Mouse (Mus musculus) heart, postnatal 0 days (tissue): Measurements from ENCODE around the gene Elavl1. TPM values are rescaled to one million over a fixed set of nuclear protein-coding genes. Genes with fewer than 3 reads are reported as not detected.

Source experiments
- ATAC-seq: fragments of 200-750 bp; cut with Nextera tagmentation; 2 replicates; pipeline ENCODE4 v1.8.0; 2017; ENCODE audit warnings: low read depth, moderate number of reproducible peaks, moderate library complexity; ENCODE audit not compliant: insufficient read depth
- DNase-seq: peaks from one replicate; pipeline ENCODE4 v3.0.0-alpha.2; 2016; ENCODE audit warnings: low spot score
- H3K27ac ChIP-seq: fragments of 300-500 bp; sonication (generic); 2 replicates; pipeline ENCODE4 v1.5.1; 2014; ENCODE audit warnings: low read depth, mild to moderate bottlenecking
- H3K27me3 ChIP-seq: fragments of 300-500 bp; sonication (generic); 2 replicates; pipeline ENCODE4 v1.6.1; 2014; ENCODE audit warnings: low read length, mixed read lengths; ENCODE audit not compliant: control insufficient read depth, insufficient read depth
- H3K36me3 ChIP-seq: fragments of 300-500 bp; sonication (generic); replicated peaks from 2 replicates; pipeline ENCODE4 v1.6.1; 2014; ENCODE audit warnings: low read length, mixed read lengths; ENCODE audit not compliant: control insufficient read depth, insufficient read depth
- H3K4me1 ChIP-seq: fragments of 300-500 bp; sonication (generic); 2 replicates; pipeline ENCODE4 v1.6.1; 2014; ENCODE audit warnings: antibody characterized with exemption; ENCODE audit not compliant: control insufficient read depth, insufficient read depth
- H3K4me2 ChIP-seq: fragments of 300-500 bp; sonication (generic); 2 replicates; pipeline ENCODE4 v1.6.1; 2014; ENCODE audit warnings: low read depth, mild to moderate bottlenecking, low read length, moderate library complexity
- H3K4me3 ChIP-seq: fragments of 300-500 bp; sonication (generic); 2 replicates; pipeline ENCODE4 v1.5.1; 2014; ENCODE audit warnings: low read depth, low read length
- H3K9ac ChIP-seq: fragments of 300-500 bp; sonication (generic); replicated peaks from 2 replicates; pipeline ENCODE4 v1.6.1; 2014; ENCODE audit warnings: low read depth, low read length, mixed read lengths
- H3K9me3 ChIP-seq: fragments of 300-500 bp; sonication (generic); replicated peaks from 2 replicates; pipeline ENCODE4 v1.6.1; 2016; ENCODE audit warnings: low read length; ENCODE audit not compliant: control insufficient read depth
- CTCF ChIP-seq: IDR thresholded peaks from 2 replicates; pipeline ENCODE4 v1.5.1; 2016; ENCODE audit warnings: antibody characterized with exemption, control low read depth, low read depth
- EP300 ChIP-seq: IDR thresholded peaks from 2 replicates; pipeline ENCODE4 v1.6.1; 2016; ENCODE audit warnings: antibody characterized with exemption, low read depth
- WGBS: fragments of 180-500 bp; shearing (Covaris S2); extraction: QIAGEN DNeasy Blood & Tissue Kit; methylation state at CpG from one replicate; pipeline ENCODE4 v1.1.7; 2014; 5-methylcytosine and 5-hydroxymethylcytosine counted together
- polyA plus RNA-seq: library from polyadenylated mRNA; unstranded; fragments of >200 nt; fragmentation: Nextera tagmentation; extraction: Ambion mirVana; gene quantifications from 2 replicates; pipeline ENCODE4 v1.2.1, GENCODE M21; 2015
- total RNA-seq: library from RNA; depleted of rRNA; stranded (reverse); fragments of >200 nt; gene quantifications from 2 replicates; pipeline ENCODE4 v1.2.3, GENCODE M21; 2014; ENCODE audit warnings: low replicate concordance

Gene Elavl1
- total and polyA plus RNA-seq, 2 experiments from 2014 or later = 61.1 to 93.3 TPM

GRCm38 (mm10) chr8:4313254-4314124 is 11.7 kb downstream of the Elavl1 start:
- Histone ChIP-seq H3K36me3 (peaks cover 31% of the 10 kb centered on the region), H3K4me2 (no peak overlapping the region), H3K4me3 (no peak overlapping the region), H3K27me3 (no peaks in the 10 kb centered on the region), H3K27ac (peak overlapping the region; percentile 43; the same call in 1 of the 2 replicates), H3K9ac (no peak overlapping the region), H3K4me1 (peaks cover 10% of the 10 kb centered on the region), H3K9me3 (no peaks in the 10 kb centered on the region)
- no peak for DNase-seq
- no peak for ATAC-seq
- TF ChIP-seq EP300 = no peak
- TF ChIP-seq CTCF = no peak
- WGBS = 60% methylated on average over 3 of the region's 3 CpGs

GRCm38 (mm10) chr8:4312104-4312503 is 13.1 kb downstream of the Elavl1 start:
- Histone ChIP-seq H3K27me3 (no peaks in the 10 kb centered on the region), H3K4me1 (peaks cover 10% of the 10 kb centered on the region), H3K36me3 (peaks cover 41% of the 10 kb centered on the region), H3K9me3 (no peaks in the 10 kb centered on the region), H3K4me3 (no peak overlapping the region), H3K27ac (no peak overlapping the region), H3K9ac (no peak overlapping the region), H3K4me2 (no peak overlapping the region)
- ATAC-seq (no peak), DNase-seq (no peak)
- TF ChIP-seq EP300 (no peak), CTCF (no peak)

- no peak for TF ChIP-seq CTCF
- TF ChIP-seq EP300 = no peak
- Histone ChIP-seq H3K4me1 (no peaks in the 10 kb centered on the region), H3K27me3 (no peaks in the 10 kb centered on the region), H3K36me3 (peaks cover 88% of the 10 kb centered on the region), H3K9ac (no peak overlapping the region), H3K27ac (no peak overlapping the region), H3K4me3 (no peak overlapping the region), H3K4me2 (no peak overlapping the region), H3K9me3 (no peaks in the 10 kb centered on the region)
- 65% methylated on average over 2 of the region's 2 CpGs for WGBS
- no peak for DNase-seq
- ATAC-seq = no peak
Observed at GRCm38 (mm10) chr8:4305838-4306237, 19.4 kb downstream of the Elavl1 start.

DNA sequence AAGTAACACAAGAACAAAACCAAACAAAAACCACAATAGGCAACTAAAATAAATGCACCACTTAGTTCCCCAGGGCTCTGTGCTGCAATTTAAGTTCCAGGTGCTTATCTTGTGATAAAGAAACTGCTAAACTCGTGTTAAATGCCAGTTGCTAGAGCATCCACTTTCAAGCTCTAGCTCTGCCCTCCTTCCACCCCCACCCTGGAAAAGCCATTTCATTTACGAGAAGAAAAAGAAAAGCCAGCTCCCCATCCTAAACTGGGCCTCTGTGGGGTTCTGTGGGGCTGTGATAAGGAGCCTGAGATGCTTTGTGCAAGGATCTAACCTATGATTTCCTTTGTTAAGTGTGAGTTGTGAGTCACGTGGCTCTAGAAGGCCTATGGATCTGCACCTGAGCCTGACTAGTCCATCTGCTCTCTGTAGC is 21.1 kb downstream of the Elavl1 start:
- Histone ChIP-seq H3K9ac (no peak overlapping the region), H3K4me3 (no peak overlapping the region), H3K9me3 (no peaks in the 10 kb centered on the region), H3K27ac (no peak overlapping the region), H3K4me2 (no peak overlapping the region), H3K4me1 (no peaks in the 10 kb centered on the region), H3K27me3 (no peaks in the 10 kb centered on the region), H3K36me3 (peaks cover 89% of the 10 kb centered on the region)
- WGBS = 39% methylated on average over 3 of the region's 3 CpGs
- TF ChIP-seq CTCF (no peak), EP300 (no peak)
- ATAC-seq = no peak
- DNase-seq = no peak

DNA sequence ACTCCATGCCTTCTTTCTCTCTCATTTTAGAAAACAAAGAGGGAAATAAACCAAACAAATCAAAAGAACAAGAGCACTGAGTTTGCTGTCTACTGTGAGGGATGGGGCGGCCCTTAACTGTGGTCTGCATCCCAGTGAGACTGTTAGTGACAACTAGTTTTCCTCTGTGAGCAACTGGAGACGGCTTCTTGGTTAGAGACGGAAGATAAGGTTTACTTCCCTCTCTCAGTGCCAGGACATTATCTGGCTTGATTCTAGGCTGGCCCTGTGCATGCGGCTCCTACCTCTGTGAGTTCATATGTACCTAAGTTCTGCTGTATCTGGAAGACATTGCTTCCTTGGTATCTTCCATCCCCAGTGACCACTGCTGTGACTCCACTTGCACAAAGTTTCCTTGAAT is 27.4 kb downstream of the Elavl1 start:
- Histone ChIP-seq H3K9me3 (no peaks in the 10 kb centered on the region), H3K27me3 (no peaks in the 10 kb centered on the region), H3K4me3 (no peak overlapping the region), H3K4me2 (no peak overlapping the region), H3K27ac (no peak overlapping the region), H3K4me1 (no peaks in the 10 kb centered on the region), H3K9ac (no peak overlapping the region), H3K36me3 (peaks cover 96% of the 10 kb centered on the region)
- 66% methylated on average over 4 of the region's 4 CpGs for WGBS
- DNase-seq = no peak
- no peak for ATAC-seq
- no peak for TF ChIP-seq EP300
- TF ChIP-seq CTCF = no peak
